Mouse (Mus musculus): ENCODE results near the gene Defb36. TPM values are rescaled to one million over a fixed set of nuclear protein-coding genes. Genes with fewer than 3 reads are reported as not detected.

Gene Defb36
- polyA plus RNA-seq, 1 experiment: not detected

DNA sequence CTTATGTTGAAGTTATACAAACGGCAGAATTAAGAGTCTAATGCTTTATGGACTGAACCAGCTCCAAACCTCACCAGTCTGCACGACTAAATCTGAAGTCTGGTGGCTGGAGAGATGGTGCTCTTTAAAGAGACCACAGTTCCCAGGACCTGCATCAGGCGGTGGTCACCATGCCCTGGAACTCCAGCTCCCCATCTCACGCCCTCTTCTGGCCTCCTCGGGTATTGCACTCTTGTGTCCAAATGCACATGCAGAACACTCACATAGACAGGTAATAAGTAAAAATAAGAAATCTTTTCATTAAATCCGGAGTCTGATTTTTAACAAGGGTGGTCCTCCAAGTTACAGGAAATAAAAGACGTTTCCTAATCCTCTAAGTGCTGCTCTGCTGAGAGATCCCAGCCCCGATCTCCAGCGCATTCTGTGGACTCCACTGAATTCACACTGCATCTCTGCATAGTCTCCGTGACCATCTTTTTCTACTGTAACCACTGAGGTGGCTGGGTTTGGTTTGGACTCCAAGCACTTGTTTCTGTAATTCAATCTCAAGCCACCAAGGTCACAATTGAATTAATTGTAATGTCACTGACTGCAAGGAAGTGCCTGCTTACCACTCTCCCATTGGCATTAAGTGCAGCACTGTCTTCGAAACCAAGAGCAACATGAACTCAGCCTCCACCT is 31.9 kb upstream of the Defb36 start, which contains the start of gene Defb21:
TSS of gene Defb21 (plus strand) at position 631 of the 681 bp plus-strand sequence.
- no peak for TF ChIP-seq POLR2AphosphoS2 (IDR thresholded peaks at IDR 0.05; ENCODE audit: insufficient read length, low read depth)
- TF ChIP-seq CEBPB (IDR thresholded peaks at IDR 0.05; ENCODE audit: insufficient read depth, poor library complexity, severe bottlenecking): no peak
- TF ChIP-seq REST (IDR thresholded peaks at IDR 0.05; ENCODE audit: insufficient read depth, insufficient read length): no peak
- TF ChIP-seq MYOD1 (IDR thresholded peaks at IDR 0.05; ENCODE audit: control insufficient read depth in 1 of 3, insufficient read length in 2 of 3, low read depth in 2 of 3): no peak
- TF ChIP-seq TCF3 (IDR thresholded peaks at IDR 0.05; ENCODE audit: insufficient read length, low read depth): no peak
- no peak for TF ChIP-seq POLR2A (IDR thresholded peaks at IDR 0.05; ENCODE audit: insufficient read length, low read depth)
- TF ChIP-seq E2F4 (IDR thresholded peaks at IDR 0.05; ENCODE audit: insufficient read depth): no peak
- TF ChIP-seq USF1 (IDR thresholded peaks at IDR 0.05; ENCODE audit: low read depth): no peak
- TF ChIP-seq TCF12 (IDR thresholded peaks at IDR 0.05; ENCODE audit: insufficient read depth, poor library complexity, severe bottlenecking): no peak
- no peak for TF ChIP-seq MYOG (IDR thresholded peaks at IDR 0.05; ENCODE audit: control insufficient read depth in 1 of 3, insufficient read depth in 1 of 3, insufficient read length in 2 of 3, low read depth in 2 of 3)
- Histone ChIP-seq H3K36me3 (ENCODE audit: control insufficient read depth, insufficient read depth) (no peaks in the 10 kb centered on the region), H3K27me3 (ENCODE audit: control insufficient read depth, insufficient read depth, insufficient read length) (peaks cover 10% of the 10 kb centered on the region), H3ac (ENCODE audit: control insufficient read depth, insufficient read length) (no peak within 1 kb of the TSS), H3K79me2 (ENCODE audit: control insufficient read depth, insufficient read depth) (no peaks in the 10 kb centered on the region), H3K4me2 (ENCODE audit: low read depth) (no peak within 1 kb of the TSS), H3K4me3 (no peak within 1 kb of the TSS)

DNA sequence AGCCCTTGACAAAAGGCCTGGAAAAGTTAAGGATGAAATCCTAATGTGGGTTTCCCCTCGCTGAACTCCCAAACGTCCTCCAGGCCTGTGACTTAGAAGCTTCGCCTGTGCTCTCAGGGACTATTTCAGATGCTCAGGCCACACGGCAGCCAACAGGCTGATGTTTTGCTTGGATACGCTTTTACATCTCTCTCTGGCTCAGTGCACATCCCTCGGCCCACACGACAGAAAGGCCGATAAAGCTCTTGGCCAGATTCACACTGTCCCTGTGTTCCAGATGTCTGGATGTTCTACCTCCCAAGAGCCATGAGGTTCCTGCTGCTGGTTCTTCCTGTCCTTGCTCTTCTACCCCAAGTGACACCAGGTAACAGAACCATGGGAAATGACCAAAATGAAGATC is 30.6 kb upstream of the Defb36 start:
- Histone ChIP-seq H3K79me2 (ENCODE audit: control insufficient read depth, insufficient read depth) (no peaks in the 10 kb centered on the region), H3K4me3 (no peak overlapping the region)
- no peak for TF ChIP-seq REST (IDR thresholded peaks at IDR 0.05; ENCODE audit: insufficient read depth, insufficient read length)
- TF ChIP-seq SRF (IDR thresholded peaks at IDR 0.05; ENCODE audit: control insufficient read depth, insufficient read length, low read depth): no peak
- TF ChIP-seq CEBPB (IDR thresholded peaks at IDR 0.05; ENCODE audit: insufficient read depth, poor library complexity, severe bottlenecking): no peak
- no peak for TF ChIP-seq TCF12 (IDR thresholded peaks at IDR 0.05; ENCODE audit: insufficient read depth, poor library complexity, severe bottlenecking)
- TF ChIP-seq MYOD1 (IDR thresholded peaks at IDR 0.05; ENCODE audit: control insufficient read depth in 1 of 3, insufficient read length in 2 of 3, low read depth in 2 of 3): no peak
- TF ChIP-seq USF1 (IDR thresholded peaks at IDR 0.05; ENCODE audit: low read depth): no peak
- TF ChIP-seq POLR2A (IDR thresholded peaks at IDR 0.05; ENCODE audit: insufficient read length, low read depth): no peak
- no peak for TF ChIP-seq POLR2AphosphoS2 (IDR thresholded peaks at IDR 0.05; ENCODE audit: insufficient read length, low read depth)
- no peak for TF ChIP-seq MAX (IDR thresholded peaks at IDR 0.05; ENCODE audit: low read depth)
- TF ChIP-seq MYOG (IDR thresholded peaks at IDR 0.05; ENCODE audit: control insufficient read depth in 1 of 3, insufficient read depth in 1 of 3, insufficient read length in 2 of 3, low read depth in 2 of 3): no peak
- TF ChIP-seq E2F4 (IDR thresholded peaks at IDR 0.05; ENCODE audit: insufficient read depth): no peak
- no peak for TF ChIP-seq TCF3 (IDR thresholded peaks at IDR 0.05; ENCODE audit: insufficient read length, low read depth)

DNA sequence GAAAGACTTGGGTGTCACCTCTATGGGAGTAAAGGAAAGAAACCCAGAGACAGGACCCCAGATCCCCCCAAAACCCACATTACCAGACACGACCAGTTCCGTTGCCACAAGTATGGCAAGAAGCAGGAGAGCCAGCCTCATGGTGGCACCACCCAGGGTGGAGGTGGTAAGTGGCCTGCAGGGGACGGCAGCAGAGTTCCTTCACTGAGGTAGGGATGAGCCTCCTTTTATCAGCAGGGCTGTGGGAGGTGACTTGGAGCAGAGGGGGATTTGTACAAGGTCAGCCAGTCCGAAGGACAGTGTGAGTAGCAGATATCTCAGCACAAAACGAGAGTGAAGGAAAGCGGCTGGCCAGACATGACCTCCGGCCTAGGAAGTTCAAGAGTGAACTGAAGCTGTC is 24.0 kb upstream of the Defb36 start, which contains the start of gene Defb19:
TSS of gene Defb19 (minus strand) at position 206 of the 400 bp plus-strand sequence.
- Histone ChIP-seq H3K79me2 (ENCODE audit: control insufficient read depth, insufficient read depth) (no peaks in the 10 kb centered on the region), H3K27me3 (ENCODE audit: control insufficient read depth, insufficient read depth, insufficient read length) (peaks cover 33% of the 10 kb centered on the region), H3ac (ENCODE audit: control insufficient read depth, insufficient read length) (no peak within 1 kb of the TSS), H3K4me2 (ENCODE audit: low read depth) (no peak within 1 kb of the TSS), H3K4me3 (no peak within 1 kb of the TSS), H3K36me3 (ENCODE audit: control insufficient read depth, insufficient read depth) (no peaks in the 10 kb centered on the region)
- TF ChIP-seq TCF3 (IDR thresholded peaks at IDR 0.05; ENCODE audit: insufficient read length, low read depth) (no peak), E2F4 (IDR thresholded peaks at IDR 0.05; ENCODE audit: insufficient read depth) (no peak), MYOG (IDR thresholded peaks at IDR 0.05; ENCODE audit: control insufficient read depth in 1 of 3, insufficient read depth in 1 of 3, insufficient read length in 2 of 3, low read depth in 2 of 3) (no peak), SRF (IDR thresholded peaks at IDR 0.05; ENCODE audit: control insufficient read depth, insufficient read length, low read depth) (no peak), POLR2AphosphoS2 (IDR thresholded peaks at IDR 0.05; ENCODE audit: insufficient read length, low read depth) (no peak), MYOD1 (IDR thresholded peaks at IDR 0.05; ENCODE audit: control insufficient read depth in 1 of 3, insufficient read length in 2 of 3, low read depth in 2 of 3) (no peak), USF1 (IDR thresholded peaks at IDR 0.05; ENCODE audit: low read depth) (no peak), CEBPB (IDR thresholded peaks at IDR 0.05; ENCODE audit: insufficient read depth, poor library complexity, severe bottlenecking) (no peak)

More for the DNA sequence above, 30.6 kb upstream of the Defb36 start:
- Histone ChIP-seq H3ac (ENCODE audit: control insufficient read depth, insufficient read length) (no peak overlapping the region), H3K4me2 (ENCODE audit: low read depth) (no peak overlapping the region), H3K36me3 (ENCODE audit: control insufficient read depth, insufficient read depth) (no peaks in the 10 kb centered on the region), H3K27me3 (ENCODE audit: control insufficient read depth, insufficient read depth, insufficient read length) (peaks cover 10% of the 10 kb centered on the region)

DNA sequence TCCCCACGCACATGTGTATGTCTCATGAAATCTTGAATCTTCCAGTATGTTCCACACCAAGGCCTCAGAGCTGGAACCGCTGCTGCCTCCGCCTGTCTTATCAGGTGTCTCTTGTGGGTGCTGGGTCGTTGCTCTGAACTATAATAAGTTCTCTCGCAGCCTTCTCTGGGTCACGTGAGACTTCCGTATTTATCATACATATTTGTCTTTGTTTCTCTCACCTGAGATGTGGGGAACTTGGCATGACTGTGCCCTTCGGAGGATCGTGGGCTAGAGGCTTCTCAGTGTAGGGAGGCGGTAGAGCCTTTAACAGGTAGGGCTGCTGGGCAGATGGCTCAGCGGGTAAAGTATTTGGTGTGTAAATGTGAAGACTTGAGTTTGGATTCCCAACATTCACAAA is 23.5 kb upstream of the Defb36 start:
- Histone ChIP-seq H3K4me2 (ENCODE audit: low read depth) (no peak overlapping the region), H3K36me3 (ENCODE audit: control insufficient read depth, insufficient read depth) (no peaks in the 10 kb centered on the region), H3K4me3 (no peak overlapping the region), H3K27me3 (ENCODE audit: control insufficient read depth, insufficient read depth, insufficient read length) (peaks cover 31% of the 10 kb centered on the region), H3ac (ENCODE audit: control insufficient read depth, insufficient read length) (no peak overlapping the region), H3K79me2 (ENCODE audit: control insufficient read depth, insufficient read depth) (no peaks in the 10 kb centered on the region)
- no peak for TF ChIP-seq E2F4 (IDR thresholded peaks at IDR 0.05; ENCODE audit: insufficient read depth)
- no peak for TF ChIP-seq CEBPB (IDR thresholded peaks at IDR 0.05; ENCODE audit: insufficient read depth, poor library complexity, severe bottlenecking)
- TF ChIP-seq SRF (IDR thresholded peaks at IDR 0.05; ENCODE audit: control insufficient read depth, insufficient read length, low read depth): no peak
- TF ChIP-seq MAX (IDR thresholded peaks at IDR 0.05; ENCODE audit: low read depth): no peak
- no peak for TF ChIP-seq POLR2AphosphoS2 (IDR thresholded peaks at IDR 0.05; ENCODE audit: insufficient read length, low read depth)
- TF ChIP-seq TCF3 (IDR thresholded peaks at IDR 0.05; ENCODE audit: insufficient read length, low read depth): no peak
- no peak for TF ChIP-seq MYOD1 (IDR thresholded peaks at IDR 0.05; ENCODE audit: control insufficient read depth in 1 of 3, insufficient read length in 2 of 3, low read depth in 2 of 3)
- TF ChIP-seq POLR2A (IDR thresholded peaks at IDR 0.05; ENCODE audit: insufficient read length, low read depth): no peak
- no peak for TF ChIP-seq TCF12 (IDR thresholded peaks at IDR 0.05; ENCODE audit: insufficient read depth, poor library complexity, severe bottlenecking)
- TF ChIP-seq USF1 (IDR thresholded peaks at IDR 0.05; ENCODE audit: low read depth): no peak
- TF ChIP-seq MYOG (IDR thresholded peaks at IDR 0.05; ENCODE audit: control insufficient read depth in 1 of 3, insufficient read depth in 1 of 3, insufficient read length in 2 of 3, low read depth in 2 of 3): no peak
- no peak for TF ChIP-seq REST (IDR thresholded peaks at IDR 0.05; ENCODE audit: insufficient read depth, insufficient read length)

Measured in myocyte (in vitro differentiated cells).